Mouse (Mus musculus): ENCODE results near the gene Limd2. TPM values are rescaled to one million over a fixed set of nuclear protein-coding genes. Genes with fewer than 3 reads are reported as not detected.

The Limd2 gene
- polyA plus RNA-seq, 1 experiment = 128 TPM

DNA sequence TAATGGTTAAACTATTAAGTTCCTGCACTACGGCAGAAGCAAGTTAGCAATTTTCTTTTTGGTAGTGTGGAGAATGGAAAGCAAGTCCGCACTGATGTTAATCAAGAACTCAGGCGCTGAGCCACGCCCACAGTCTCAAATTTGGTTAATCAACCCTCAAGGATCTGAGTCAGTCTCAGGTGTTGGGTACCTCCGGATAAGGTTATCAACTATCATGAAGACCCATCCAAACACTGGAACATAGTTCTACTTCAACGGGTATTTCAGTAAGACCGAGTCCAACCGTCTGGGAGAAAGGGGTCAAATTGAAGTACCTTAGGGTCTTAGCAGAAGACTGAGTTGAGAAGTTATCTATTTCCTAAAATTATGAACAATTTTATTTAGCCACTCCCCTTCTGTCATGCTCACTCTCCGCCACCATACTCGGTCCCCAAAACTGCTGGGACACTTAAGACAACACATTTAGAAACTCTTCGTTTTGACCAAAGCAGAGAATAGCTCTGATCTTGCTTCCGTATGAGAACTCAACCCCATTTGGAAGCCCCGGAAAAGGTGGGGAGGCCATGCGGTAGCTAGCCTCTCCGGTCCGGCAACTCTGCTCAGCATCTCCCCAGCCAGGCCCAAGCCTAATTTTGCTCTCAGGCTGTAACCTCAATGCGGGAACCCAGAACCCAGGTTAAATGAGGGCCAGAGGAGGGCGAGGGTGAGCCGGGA, 32.2 kb upstream of the Limd2 start:
- TF ChIP-seq POLR2A (IDR thresholded peaks at IDR 0.05; ENCODE audit: borderline replicate concordance, extremely low read depth, insufficient read depth, insufficient read length, poor library complexity, severe bottlenecking) (no peak), CTCF (IDR thresholded peaks at IDR 0.05; ENCODE audit: borderline replicate concordance, extremely low read depth, insufficient read depth, insufficient read length) (no peak)
- DNase-seq (ENCODE audit: low read depth) = no peak

GRCm38 (mm10) chr11:106192241-106192640, 31.6 kb upstream of the Limd2 start:
- TF ChIP-seq CTCF (IDR thresholded peaks at IDR 0.05; ENCODE audit: borderline replicate concordance, extremely low read depth, insufficient read depth, insufficient read length) = no peak
- TF ChIP-seq POLR2A (IDR thresholded peaks at IDR 0.05; ENCODE audit: borderline replicate concordance, extremely low read depth, insufficient read depth, insufficient read length, poor library complexity, severe bottlenecking) = no peak
- DNase-seq (ENCODE audit: low read depth) = no peak

DNA sequence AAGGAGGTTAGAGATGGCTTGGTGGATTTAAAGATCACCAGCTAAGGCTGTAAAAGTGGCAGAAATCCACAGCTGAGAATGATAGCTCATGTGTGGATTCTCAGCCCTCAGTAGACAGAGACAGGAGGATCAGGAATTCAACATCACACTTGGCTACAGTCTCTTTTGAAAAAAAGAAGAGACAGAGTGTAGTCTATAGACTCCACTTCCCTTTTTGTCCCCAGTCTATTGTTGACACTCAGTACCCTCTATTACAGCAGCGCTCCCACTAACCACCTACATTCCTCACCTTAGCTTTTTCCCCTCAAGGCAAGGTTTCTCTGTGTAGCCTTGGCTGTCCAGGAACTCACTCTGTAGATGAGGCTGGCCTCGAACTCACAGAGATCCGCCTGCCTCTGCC, 31.1 kb upstream of the Limd2 start:
- TF ChIP-seq POLR2A (IDR thresholded peaks at IDR 0.05; ENCODE audit: borderline replicate concordance, extremely low read depth, insufficient read depth, insufficient read length, poor library complexity, severe bottlenecking) (no peak), CTCF (IDR thresholded peaks at IDR 0.05; ENCODE audit: borderline replicate concordance, extremely low read depth, insufficient read depth, insufficient read length) (no peak)
- DNase-seq (ENCODE audit: low read depth) = no peak

GRCm38 (mm10) chr11:106187326-106187725, 26.7 kb upstream of the Limd2 start:
- TF ChIP-seq CTCF (IDR thresholded peaks at IDR 0.05; ENCODE audit: borderline replicate concordance, extremely low read depth, insufficient read depth, insufficient read length) (no peak), POLR2A (IDR thresholded peaks at IDR 0.05; ENCODE audit: borderline replicate concordance, extremely low read depth, insufficient read depth, insufficient read length, poor library complexity, severe bottlenecking) (no peak)
- DNase-seq (ENCODE audit: low read depth) = no peak

GRCm38 (mm10) chr11:106180449-106180801, 19.8 kb upstream of the Limd2 start:
- TF ChIP-seq POLR2A (IDR thresholded peaks at IDR 0.05; ENCODE audit: borderline replicate concordance, extremely low read depth, insufficient read depth, insufficient read length, poor library complexity, severe bottlenecking) (no peak), CTCF (IDR thresholded peaks at IDR 0.05; ENCODE audit: borderline replicate concordance, extremely low read depth, insufficient read depth, insufficient read length) (no peak)
- DNase-seq (ENCODE audit: low read depth) = no peak

DNA sequence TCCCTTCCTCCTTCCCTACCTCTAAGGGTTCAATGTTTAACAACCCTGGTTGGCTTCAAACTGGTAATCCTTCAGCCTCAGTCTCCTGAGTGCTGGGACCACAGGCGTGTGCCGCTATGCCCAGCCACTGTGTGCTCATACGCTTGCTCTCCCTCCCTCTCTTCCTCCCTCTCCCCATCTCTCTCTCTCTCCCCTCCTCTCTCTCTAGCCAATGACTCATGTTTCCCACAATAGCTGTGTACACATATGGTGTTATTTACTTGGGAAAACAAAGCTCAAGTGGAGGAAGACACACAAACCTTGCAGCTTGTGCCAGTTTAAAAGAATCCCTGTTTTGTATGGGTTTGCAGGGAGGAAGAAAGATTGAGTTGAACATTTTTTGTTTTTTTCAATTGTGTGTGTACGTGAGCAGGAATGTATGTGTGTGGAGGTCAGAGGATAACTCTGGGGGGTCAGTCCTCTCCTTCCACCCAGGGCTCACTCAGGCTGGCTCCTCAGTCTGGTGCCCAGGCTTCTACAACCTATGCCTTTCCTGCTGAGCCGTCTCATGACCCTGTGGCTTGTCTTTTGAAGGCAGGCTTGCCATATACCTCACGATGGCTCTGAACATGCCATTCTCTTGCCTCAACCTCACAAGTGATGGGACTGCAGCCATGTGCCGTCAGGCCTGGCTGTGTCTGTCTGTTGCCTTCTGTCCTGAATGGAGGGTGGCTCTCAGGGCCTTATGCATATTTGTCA, 19.2 kb upstream of the Limd2 start:
- TF ChIP-seq POLR2A (IDR thresholded peaks at IDR 0.05; ENCODE audit: borderline replicate concordance, extremely low read depth, insufficient read depth, insufficient read length, poor library complexity, severe bottlenecking) (no peak), CTCF (IDR thresholded peaks at IDR 0.05; ENCODE audit: borderline replicate concordance, extremely low read depth, insufficient read depth, insufficient read length) (no peak)
- DNase-seq (ENCODE audit: low read depth) = no peak

DNA sequence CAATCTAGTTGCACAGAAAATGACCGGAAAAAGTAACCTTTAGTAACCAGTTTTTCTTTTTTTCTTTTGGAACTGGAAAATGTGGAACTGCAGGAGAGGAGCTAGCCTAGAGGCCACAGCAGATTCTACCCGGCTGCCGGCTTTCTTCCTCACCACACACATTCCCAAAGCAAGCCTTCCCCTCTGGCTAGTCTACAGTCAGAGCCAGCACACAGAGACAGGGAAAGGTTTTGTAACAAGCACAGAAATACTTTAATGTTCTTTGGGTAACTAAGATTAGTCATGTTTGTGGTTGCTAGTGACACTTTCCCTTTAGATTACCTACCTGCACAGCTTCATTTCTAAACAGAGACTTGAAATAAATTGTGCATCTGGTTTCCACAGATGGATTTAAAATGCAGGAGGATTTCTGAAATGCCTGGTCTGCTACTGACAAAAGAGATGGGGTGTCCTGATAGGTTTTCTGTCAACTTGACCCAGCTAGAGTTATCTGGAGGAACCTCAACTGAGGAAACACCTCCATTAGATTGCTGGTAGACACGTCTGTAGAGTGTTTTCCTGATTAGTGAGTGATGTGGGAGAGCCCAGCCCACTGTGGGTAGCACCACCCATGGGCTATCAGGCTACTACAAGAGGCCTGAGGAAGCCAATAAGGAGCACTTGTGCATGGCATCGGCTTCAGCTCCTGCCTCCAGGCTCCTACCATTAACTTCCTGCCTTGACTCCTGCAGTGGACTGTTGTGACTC, 17.5 kb upstream of the Limd2 start:
- TF ChIP-seq CTCF (IDR thresholded peaks at IDR 0.05; ENCODE audit: borderline replicate concordance, extremely low read depth, insufficient read depth, insufficient read length) (no peak), POLR2A (IDR thresholded peaks at IDR 0.05; ENCODE audit: borderline replicate concordance, extremely low read depth, insufficient read depth, insufficient read length, poor library complexity, severe bottlenecking) (no peak)
- DNase-seq (ENCODE audit: low read depth) = no peak

GRCm38 (mm10) chr11:106176372-106176771, 15.7 kb upstream of the Limd2 start:
- DNase-seq (ENCODE audit: low read depth) = no peak
- TF ChIP-seq CTCF (IDR thresholded peaks at IDR 0.05; ENCODE audit: borderline replicate concordance, extremely low read depth, insufficient read depth, insufficient read length) = no peak
- TF ChIP-seq POLR2A (IDR thresholded peaks at IDR 0.05; ENCODE audit: borderline replicate concordance, extremely low read depth, insufficient read depth, insufficient read length, poor library complexity, severe bottlenecking) = no peak

DNA sequence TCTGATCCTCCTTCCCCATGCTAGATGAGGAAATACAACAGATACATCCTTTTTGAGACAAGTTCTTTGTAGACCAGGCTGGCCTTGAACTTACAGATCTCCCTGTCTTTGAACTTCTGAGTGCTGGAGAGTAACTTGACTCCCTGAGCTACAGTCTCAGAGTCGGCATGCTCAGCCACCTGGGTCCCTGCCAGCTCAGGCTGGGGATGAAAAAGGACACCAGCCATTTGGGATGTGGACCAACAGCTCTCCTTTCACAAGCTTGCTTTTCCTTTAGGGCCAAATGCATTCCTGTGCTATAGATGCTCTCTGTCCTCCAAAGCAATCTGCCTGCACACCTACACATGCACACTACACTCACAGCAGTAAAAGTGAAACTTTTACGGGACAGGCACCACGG, 14.4 kb upstream of the Limd2 start:
- DNase-seq (ENCODE audit: low read depth) = no peak
- no peak for TF ChIP-seq POLR2A (IDR thresholded peaks at IDR 0.05; ENCODE audit: borderline replicate concordance, extremely low read depth, insufficient read depth, insufficient read length, poor library complexity, severe bottlenecking)
- TF ChIP-seq CTCF (IDR thresholded peaks at IDR 0.05; ENCODE audit: borderline replicate concordance, extremely low read depth, insufficient read depth, insufficient read length) = no peak

- TF ChIP-seq CTCF (IDR thresholded peaks at IDR 0.05; ENCODE audit: borderline replicate concordance, extremely low read depth, insufficient read depth, insufficient read length) = no peak
- no peak for TF ChIP-seq POLR2A (IDR thresholded peaks at IDR 0.05; ENCODE audit: borderline replicate concordance, extremely low read depth, insufficient read depth, insufficient read length, poor library complexity, severe bottlenecking)
- no peak for DNase-seq (ENCODE audit: low read depth)
Observed at GRCm38 (mm10) chr11:106174372-106174771, 13.7 kb upstream of the Limd2 start.

DNA sequence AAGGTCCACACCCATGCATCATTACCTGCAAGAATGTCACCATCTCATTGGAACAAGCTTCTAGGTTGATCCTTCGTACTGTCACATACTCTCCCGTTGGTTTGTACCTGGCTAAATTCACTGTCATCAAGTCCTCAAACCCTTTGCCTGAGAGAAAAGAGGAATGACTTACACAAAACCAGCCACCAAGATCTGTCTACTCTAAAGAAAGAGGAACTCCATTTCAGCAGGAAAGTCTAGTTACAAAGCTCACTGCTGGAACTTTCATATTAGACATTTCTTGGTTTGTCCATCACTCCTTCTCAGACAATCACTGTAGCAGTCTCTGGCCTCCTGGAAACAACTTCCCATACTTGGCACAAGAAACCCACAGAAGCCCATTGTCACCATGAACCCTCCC, 12.6 kb upstream of the Limd2 start:
- TF ChIP-seq POLR2A (IDR thresholded peaks at IDR 0.05; ENCODE audit: borderline replicate concordance, extremely low read depth, insufficient read depth, insufficient read length, poor library complexity, severe bottlenecking) (no peak), CTCF (IDR thresholded peaks at IDR 0.05; ENCODE audit: borderline replicate concordance, extremely low read depth, insufficient read depth, insufficient read length) (no peak)
- DNase-seq (ENCODE audit: low read depth) = no peak

All from brain, embryonic 14.5 days (tissue).